Mouse (Mus musculus): ENCODE results near the gene Pparg. TPM values are rescaled to one million over a fixed set of nuclear protein-coding genes. Genes with fewer than 3 reads are reported as not detected.

The Pparg gene
- polyA plus RNA-seq, 1 experiment from 2014 or later, result 2.0 TPM

DNA sequence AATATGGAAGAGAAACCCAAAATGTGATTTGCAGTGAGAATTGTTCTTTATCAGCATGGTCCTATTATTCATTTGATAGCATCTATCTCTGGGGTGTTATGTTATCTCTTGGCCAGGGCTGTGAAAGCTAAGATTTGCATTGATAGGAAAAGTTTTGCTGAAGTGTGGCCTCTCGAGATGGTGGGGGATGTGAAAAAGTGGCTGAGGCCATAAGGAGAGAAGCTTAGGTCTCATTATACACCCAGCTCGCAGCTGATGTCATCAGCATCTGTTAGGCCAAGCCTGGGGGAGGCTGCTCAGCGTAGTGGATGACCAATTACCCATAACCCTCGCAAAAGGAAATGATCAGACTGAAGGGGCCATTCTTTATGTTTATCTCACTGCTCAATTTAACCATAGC is 105.1 kb downstream of the Pparg start:
- H3K9me3 ChIP-seq (replicated peaks), result no peaks in the 10 kb centered on the region
- no peaks in the 10 kb centered on the region for H3K27me3 ChIP-seq (replicated peaks)
- no peak overlapping the region for H3K4me3 ChIP-seq
- 29% methylated on average over 4 of the region's 4 CpGs for WGBS
- no peak overlapping the region for H3K4me2 ChIP-seq
- H3K9ac ChIP-seq, result no peak overlapping the region
- H3K27ac ChIP-seq (ENCODE audit: poor library complexity, severe bottlenecking), result no peak overlapping the region
- H3K4me1 ChIP-seq (replicated peaks), result peaks cover 14% of the 10 kb centered on the region
- H3K36me3 ChIP-seq, result no peaks in the 10 kb centered on the region
- no peak for ATAC-seq (ENCODE audit: insufficient number of reproducible peaks, low FRiP score)

DNA sequence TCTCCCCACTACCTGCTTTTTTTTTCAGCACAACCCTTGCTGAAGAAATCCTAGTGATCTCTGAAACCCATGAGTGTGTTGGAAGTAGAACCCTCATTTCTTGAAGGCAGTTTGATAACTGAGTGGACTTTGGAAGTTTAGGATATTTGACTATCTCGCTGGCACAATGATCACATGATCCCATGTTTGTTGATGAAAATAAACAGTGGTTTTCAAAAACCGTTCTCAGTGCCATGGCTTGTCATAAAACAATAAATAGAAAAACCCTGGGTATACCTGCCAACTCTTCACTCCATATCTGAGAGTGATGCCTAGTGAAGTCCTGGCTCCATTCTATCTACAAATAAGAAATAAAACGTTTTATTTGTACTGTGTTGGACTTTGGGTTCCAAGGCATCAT is 105.8 kb downstream of the Pparg start:
- Histone ChIP-seq H3K36me3 (no peaks in the 10 kb centered on the region), H3K4me3 (no peak overlapping the region), H3K4me1 (replicated peaks) (peaks cover 14% of the 10 kb centered on the region), H3K4me2 (no peak overlapping the region), H3K9ac (no peak overlapping the region), H3K27me3 (replicated peaks) (no peaks in the 10 kb centered on the region), H3K27ac (ENCODE audit: poor library complexity, severe bottlenecking) (no peak overlapping the region), H3K9me3 (replicated peaks) (no peaks in the 10 kb centered on the region)
- no peak for ATAC-seq (ENCODE audit: insufficient number of reproducible peaks, low FRiP score)
- WGBS, result 61% methylated on average over 3 of the region's 3 CpGs

DNA sequence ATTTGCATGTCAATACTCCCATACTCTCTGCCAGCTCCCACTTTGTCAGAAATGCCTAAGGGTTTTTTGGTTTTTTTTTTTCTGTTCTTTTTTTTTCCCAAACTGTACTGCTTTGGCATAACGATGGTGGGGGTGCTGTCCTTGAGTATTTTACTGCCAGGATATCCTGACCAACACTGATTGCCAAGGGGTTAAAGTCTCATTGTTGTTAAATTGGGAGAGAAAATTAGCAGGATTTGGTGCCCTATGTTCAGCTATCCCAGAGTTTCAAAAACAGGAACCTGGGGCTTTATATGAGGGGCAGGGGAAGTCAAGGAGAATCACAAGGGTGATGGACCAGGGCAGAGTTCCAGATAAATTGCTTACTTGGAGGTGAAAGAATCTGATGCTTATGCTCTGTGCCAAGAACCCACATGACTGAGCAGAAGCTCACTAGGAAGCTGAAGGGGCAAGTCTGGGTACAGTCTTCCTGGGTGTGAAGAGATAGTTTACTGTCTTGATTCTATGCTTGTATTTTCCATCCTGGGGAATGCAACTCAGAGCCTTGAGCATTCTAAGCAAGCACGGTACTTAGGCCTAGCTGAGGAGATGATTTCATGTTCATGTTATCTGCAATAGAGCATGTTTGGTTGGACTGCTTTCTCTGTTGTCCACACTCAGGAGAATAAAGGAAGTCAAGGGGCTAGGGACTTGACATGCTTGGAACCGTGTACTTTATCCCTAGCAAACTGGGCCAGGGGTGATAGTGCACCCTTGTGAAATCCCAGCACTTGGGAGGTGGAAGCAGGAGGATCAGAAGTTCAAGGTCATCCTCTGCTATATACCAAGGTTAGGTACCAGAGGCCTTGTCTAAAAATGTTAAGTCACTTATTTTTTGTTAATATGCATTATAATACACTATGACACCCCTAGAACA is 109.2 kb downstream of the Pparg start:
- Histone ChIP-seq H3K36me3 (no peaks in the 10 kb centered on the region), H3K4me2 (no peak overlapping the region), H3K9me3 (replicated peaks) (no peaks in the 10 kb centered on the region), H3K27me3 (replicated peaks) (no peaks in the 10 kb centered on the region), H3K4me3 (no peak overlapping the region), H3K4me1 (replicated peaks) (peaks cover 5% of the 10 kb centered on the region; the same call in 1 of the 2 replicates), H3K9ac (no peak overlapping the region), H3K27ac (ENCODE audit: poor library complexity, severe bottlenecking) (no peak overlapping the region)
- WGBS, result 48% methylated on average over 3 of the region's 3 CpGs
- ATAC-seq (ENCODE audit: insufficient number of reproducible peaks, low FRiP score), result no peak

DNA sequence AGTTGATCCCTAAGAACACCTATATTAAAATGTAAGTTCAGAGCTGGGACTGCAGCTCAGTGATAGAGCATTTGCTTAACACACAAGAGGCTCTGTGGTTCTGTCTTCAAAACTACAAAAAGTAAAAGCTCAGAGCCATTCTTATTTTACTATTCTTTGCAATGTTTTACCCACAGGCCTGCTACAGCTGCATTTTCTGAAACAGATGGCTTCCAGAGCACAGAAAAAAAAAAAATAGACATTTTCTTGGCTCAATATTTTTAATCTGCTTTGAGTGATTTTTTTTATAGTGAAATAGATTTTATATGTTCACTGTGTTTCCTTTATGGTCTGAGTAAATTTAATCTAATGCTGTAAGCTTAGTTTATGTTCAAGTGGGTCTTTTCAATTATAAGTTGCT is 111.2 kb downstream of the Pparg start:
- H3K4me3 ChIP-seq, result no peak overlapping the region
- ATAC-seq (ENCODE audit: insufficient number of reproducible peaks, low FRiP score), result no peak
- H3K36me3 ChIP-seq, result no peaks in the 10 kb centered on the region
- no peaks in the 10 kb centered on the region for H3K9me3 ChIP-seq (replicated peaks)
- no peaks in the 10 kb centered on the region for H3K27me3 ChIP-seq (replicated peaks)
- no peak overlapping the region for H3K27ac ChIP-seq (ENCODE audit: poor library complexity, severe bottlenecking)
- no peak overlapping the region for H3K4me2 ChIP-seq
- H3K4me1 ChIP-seq (replicated peaks), result peaks cover 10% of the 10 kb centered on the region
- no peak overlapping the region for H3K9ac ChIP-seq

DNA sequence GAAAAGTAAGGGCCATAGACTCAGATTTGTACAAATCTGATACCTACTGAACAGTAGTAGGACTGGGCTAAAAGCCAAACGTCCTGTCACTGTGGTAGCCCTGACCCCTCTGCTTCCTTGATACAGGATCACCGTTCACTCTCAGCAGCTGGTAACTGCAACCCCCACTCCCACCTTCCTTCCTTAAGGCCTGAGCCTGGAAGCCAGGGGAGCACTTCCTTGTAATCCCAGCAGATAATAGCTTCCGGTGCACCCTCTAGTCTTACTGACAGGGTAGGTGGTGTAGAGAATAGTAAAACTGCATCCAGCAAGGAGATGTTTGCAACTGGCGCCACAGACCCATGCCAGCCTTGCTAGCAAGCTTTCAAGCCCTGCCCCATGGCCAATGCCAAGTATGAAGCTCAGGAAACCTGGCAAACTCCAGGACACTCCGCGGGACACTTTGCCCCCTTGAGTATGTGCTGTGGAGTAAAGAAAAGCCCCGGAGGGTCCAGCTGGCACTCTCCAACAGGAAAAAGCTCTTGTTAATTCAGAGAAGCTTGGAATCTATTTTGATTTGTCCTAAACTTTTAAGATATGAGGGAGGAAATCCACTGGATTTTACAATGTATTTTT is 116.4 kb downstream of the Pparg start:
- Histone ChIP-seq H3K4me1 (replicated peaks) (peaks cover 47% of the 10 kb centered on the region), H3K36me3 (no peaks in the 10 kb centered on the region), H3K27me3 (replicated peaks) (no peaks in the 10 kb centered on the region), H3K4me3 (no peak overlapping the region), H3K4me2 (0 out of 2 replicates have a peak overlapping the region, but pooled peaks have one; percentile 7), H3K27ac (ENCODE audit: poor library complexity, severe bottlenecking) (no peak overlapping the region), H3K9me3 (replicated peaks) (no peaks in the 10 kb centered on the region), H3K9ac (no peak overlapping the region)
- ATAC-seq (ENCODE audit: insufficient number of reproducible peaks, low FRiP score), result peak; percentile 54; the same call in 1 of the 2 replicates
- 40% methylated on average over 7 of the region's 7 CpGs for WGBS

DNA sequence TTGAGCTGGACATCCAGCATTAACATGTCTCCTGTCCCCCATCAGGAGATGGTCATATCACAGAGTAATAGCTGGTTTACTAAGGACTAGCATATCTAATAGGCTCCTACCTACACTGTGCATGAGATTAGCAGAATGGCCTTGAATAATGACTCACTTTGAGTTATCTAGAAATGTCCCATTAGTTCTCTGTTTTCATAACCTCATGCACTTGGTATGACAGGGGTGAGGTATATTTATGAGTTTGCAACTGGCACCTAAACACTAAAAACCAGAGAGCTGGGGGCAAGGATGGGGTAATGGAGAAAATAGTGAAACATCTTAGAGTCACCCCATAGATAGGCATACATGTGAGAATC is 119.2 kb downstream of the Pparg start:
- no peaks in the 10 kb centered on the region for H3K36me3 ChIP-seq
- peak overlapping the region; percentile 74 for H3K27ac ChIP-seq (ENCODE audit: poor library complexity, severe bottlenecking)
- ATAC-seq (ENCODE audit: insufficient number of reproducible peaks, low FRiP score), result no peak
- H3K4me1 ChIP-seq (replicated peaks), result peaks cover 47% of the 10 kb centered on the region
- H3K4me2 ChIP-seq, result peak overlapping the region; percentile 33; the same call in 1 of the 2 replicates
- peaks cover 5% of the 10 kb centered on the region; the same call in 1 of the 2 replicates for H3K27me3 ChIP-seq (replicated peaks)
- no peak overlapping the region for H3K4me3 ChIP-seq
- H3K9ac ChIP-seq, result no peak overlapping the region
- H3K9me3 ChIP-seq (replicated peaks), result no peaks in the 10 kb centered on the region

DNA sequence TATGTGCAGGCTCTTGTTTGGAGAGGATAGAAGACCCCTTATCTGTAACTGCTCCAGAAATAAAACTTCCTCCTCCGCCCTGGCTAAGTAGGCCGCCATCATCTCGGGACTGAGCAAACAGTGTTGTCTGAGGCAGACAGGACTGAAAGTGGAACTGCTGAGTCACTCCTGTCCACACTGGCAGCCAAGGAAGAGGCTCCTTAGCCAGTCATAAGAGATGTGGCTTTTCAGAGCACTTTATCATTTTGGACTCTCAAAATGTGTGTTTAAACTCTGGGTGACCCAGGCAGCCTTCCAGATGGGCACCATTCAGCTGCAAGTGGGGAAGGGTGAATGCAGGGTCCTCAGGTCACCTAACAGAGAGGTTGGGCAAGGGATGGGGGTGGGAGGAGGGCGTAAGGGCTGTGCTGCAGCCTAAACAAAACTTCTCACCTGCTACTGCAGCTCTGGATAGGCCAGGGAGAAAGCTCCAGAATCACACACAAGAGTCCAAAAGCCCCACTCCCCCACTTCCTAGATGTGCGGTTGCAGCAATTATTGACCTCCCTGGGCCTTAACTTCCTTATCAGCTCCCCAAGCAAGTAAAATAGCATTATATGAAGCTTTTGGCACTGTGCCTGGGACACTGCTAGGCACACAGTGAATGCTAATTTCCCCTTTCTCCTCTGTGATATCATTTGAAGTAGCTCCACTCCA is 119.7 kb downstream of the Pparg start:
- peaks cover 47% of the 10 kb centered on the region for H3K4me1 ChIP-seq (replicated peaks)
- H3K4me3 ChIP-seq, result no peak overlapping the region
- 5% methylated on average over 5 of the region's 5 CpGs for WGBS
- peak overlapping the region; percentile 33 for H3K4me2 ChIP-seq
- peak overlapping the region; percentile 74 for H3K27ac ChIP-seq (ENCODE audit: poor library complexity, severe bottlenecking)
- ATAC-seq (ENCODE audit: insufficient number of reproducible peaks, low FRiP score), result peak; percentile 87
- H3K9ac ChIP-seq, result no peak overlapping the region
- H3K9me3 ChIP-seq (replicated peaks), result no peaks in the 10 kb centered on the region
- H3K27me3 ChIP-seq (replicated peaks), result peaks cover 5% of the 10 kb centered on the region; the same call in 1 of the 2 replicates
- H3K36me3 ChIP-seq, result no peaks in the 10 kb centered on the region

DNA sequence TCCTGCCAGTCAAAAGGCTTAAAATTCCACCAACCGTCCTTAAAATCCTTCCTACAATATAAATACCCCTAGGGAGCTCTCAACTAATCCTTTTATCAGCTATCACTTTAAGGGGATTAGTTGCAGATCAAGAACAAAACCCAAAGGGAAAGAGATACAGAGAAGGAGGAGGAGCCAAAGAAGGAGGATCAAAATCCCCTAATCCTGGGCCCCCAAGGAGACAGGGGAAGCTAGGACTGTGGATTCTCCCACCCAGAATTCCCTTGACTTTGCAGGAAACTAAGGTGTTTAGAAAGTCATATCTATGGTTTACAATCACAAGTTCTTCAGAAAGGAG is 120.2 kb downstream of the Pparg start:
- H3K9ac ChIP-seq, result no peak overlapping the region
- peak overlapping the region; percentile 74 for H3K27ac ChIP-seq (ENCODE audit: poor library complexity, severe bottlenecking)
- peak overlapping the region; percentile 33; the same call in 1 of the 2 replicates for H3K4me2 ChIP-seq
- peaks cover 47% of the 10 kb centered on the region for H3K4me1 ChIP-seq (replicated peaks)
- no peaks in the 10 kb centered on the region for H3K36me3 ChIP-seq
- H3K4me3 ChIP-seq, result no peak overlapping the region
- 2% methylated on average over 1 of the region's 1 CpGs for WGBS
- no peaks in the 10 kb centered on the region for H3K9me3 ChIP-seq (replicated peaks)
- H3K27me3 ChIP-seq (replicated peaks), result peaks cover 5% of the 10 kb centered on the region; the same call in 1 of the 2 replicates
- no peak for ATAC-seq (ENCODE audit: insufficient number of reproducible peaks, low FRiP score)

DNA sequence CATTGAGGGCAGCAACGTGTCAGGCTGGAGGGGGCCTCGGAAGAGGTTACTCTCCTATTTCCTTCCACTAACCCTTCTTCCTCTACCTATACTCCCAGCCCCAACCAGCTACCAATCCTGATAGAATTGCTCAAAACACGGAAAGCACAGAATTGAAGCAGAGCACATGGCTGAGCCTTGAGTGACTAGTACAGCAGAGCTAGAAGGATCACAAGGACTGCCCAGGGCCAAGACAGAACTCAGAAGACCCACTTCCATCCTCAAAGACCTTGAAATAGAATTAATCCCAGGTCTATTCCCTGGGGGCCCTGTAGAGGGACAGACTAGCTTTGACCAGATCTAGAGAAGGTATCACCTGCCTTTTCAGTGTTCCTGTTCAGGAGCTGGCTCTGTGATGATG is 120.9 kb downstream of the Pparg start:
- 39% methylated on average over 3 of the region's 3 CpGs for WGBS
- H3K9me3 ChIP-seq (replicated peaks), result no peaks in the 10 kb centered on the region
- H3K36me3 ChIP-seq, result no peaks in the 10 kb centered on the region
- H3K4me1 ChIP-seq (replicated peaks), result peaks cover 44% of the 10 kb centered on the region
- no peak overlapping the region for H3K9ac ChIP-seq
- H3K4me3 ChIP-seq, result no peak overlapping the region
- ATAC-seq (ENCODE audit: insufficient number of reproducible peaks, low FRiP score), result no peak
- H3K27ac ChIP-seq (ENCODE audit: poor library complexity, severe bottlenecking), result 0 out of 2 replicates have a peak overlapping the region, but pooled peaks have one; percentile 56
- H3K4me2 ChIP-seq, result no peak overlapping the region
- H3K27me3 ChIP-seq (replicated peaks), result peaks cover 5% of the 10 kb centered on the region; the same call in 1 of the 2 replicates

DNA sequence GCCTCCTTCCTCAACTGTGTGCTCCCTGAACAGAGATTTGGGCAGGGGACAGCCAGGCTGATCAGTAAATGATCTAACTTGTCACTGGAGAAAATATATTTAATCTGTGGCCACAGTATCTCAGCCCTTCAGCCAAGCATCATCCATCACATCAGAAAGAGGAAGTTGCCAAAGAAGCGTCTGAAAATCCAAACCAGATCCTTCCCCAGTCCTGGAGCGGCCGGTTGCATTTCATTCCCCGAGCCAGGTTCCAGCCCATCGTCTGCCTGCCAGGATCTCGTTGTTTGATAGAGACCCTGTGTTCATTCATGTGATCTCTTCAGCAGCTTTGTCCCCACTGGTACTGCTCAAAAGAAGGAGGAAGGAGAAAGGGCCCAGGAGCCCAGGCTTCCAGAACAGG is 124.9 kb downstream of the Pparg start:
- peaks cover 13% of the 10 kb centered on the region for H3K4me1 ChIP-seq (replicated peaks)
- H3K9ac ChIP-seq, result no peak overlapping the region
- no peaks in the 10 kb centered on the region for H3K9me3 ChIP-seq (replicated peaks)
- H3K27ac ChIP-seq (ENCODE audit: poor library complexity, severe bottlenecking), result no peak overlapping the region
- H3K36me3 ChIP-seq, result no peaks in the 10 kb centered on the region
- no peak overlapping the region for H3K4me3 ChIP-seq
- no peak for ATAC-seq (ENCODE audit: insufficient number of reproducible peaks, low FRiP score)
- peaks cover 9% of the 10 kb centered on the region; the same call in 1 of the 2 replicates for H3K27me3 ChIP-seq (replicated peaks)
- WGBS, result 53% methylated on average over 6 of the region's 6 CpGs
- H3K4me2 ChIP-seq, result no peak overlapping the region

DNA sequence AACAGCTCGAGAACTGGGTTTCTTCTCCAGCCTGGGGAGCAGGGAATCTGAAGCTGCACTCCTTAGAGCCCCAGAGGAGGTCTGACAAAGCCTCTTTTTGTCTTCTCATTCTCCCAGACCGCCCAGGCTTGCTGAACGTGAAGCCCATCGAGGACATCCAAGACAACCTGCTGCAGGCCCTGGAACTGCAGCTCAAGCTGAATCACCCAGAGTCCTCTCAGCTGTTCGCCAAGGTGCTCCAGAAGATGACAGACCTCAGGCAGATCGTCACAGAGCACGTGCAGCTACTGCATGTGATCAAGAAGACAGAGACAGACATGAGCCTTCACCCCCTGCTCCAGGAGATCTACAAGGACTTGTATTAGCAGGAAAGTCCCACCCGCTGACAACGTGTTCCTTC is 129.1 kb downstream of the Pparg start:
- Histone ChIP-seq H3K4me1 (replicated peaks) (no peaks in the 10 kb centered on the region), H3K27ac (ENCODE audit: poor library complexity, severe bottlenecking) (no peak overlapping the region), H3K4me2 (no peak overlapping the region), H3K4me3 (no peak overlapping the region), H3K27me3 (replicated peaks) (0 out of 2 replicates have a peak, but pooled peaks cover 4% of the 10 kb centered on the region), H3K36me3 (no peaks in the 10 kb centered on the region), H3K9ac (no peak overlapping the region), H3K9me3 (replicated peaks) (no peaks in the 10 kb centered on the region)
- WGBS, result 74% methylated on average over 9 of the region's 9 CpGs
- ATAC-seq (ENCODE audit: insufficient number of reproducible peaks, low FRiP score), result no peak
